Mouse (Mus musculus): ENCODE results near the gene Ispd.

The Ispd gene

DNA sequence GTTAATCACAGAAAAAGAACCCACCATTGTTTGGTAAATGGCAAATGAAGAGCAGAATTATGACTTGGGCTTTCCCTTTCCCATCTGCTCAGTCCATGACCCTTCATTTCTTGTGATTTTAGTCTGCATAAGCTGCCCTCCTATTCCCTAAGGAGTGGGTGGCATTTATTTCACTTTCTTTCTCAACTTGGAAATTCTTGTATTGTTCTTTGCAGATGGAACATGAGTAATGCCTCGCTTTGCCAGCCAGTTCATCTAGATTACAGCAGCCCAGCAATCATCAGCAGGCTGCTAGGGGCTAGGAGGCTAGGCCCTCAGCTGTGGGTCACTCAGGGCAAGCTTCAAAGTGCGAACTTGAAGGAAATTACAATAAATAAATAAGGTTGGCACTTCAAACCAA, 76.5 kb downstream of the Ispd start:
- intact Hi-C loops (cut with DNase I): no loop called here

- intact Hi-C loops (cut with DNase I): no loop called here
Observed at GRCm38 (mm10) chr12:36468325-36469044, 87.2 kb downstream of the Ispd start.

GRCm38 (mm10) chr12:36471411-36471810, 90.2 kb downstream of the Ispd start:
- intact Hi-C loops (cut with DNase I): no loop called here

GRCm38 (mm10) chr12:36474171-36474570, 92.9 kb downstream of the Ispd start:
- intact Hi-C loops (cut with DNase I): no loop called here

- intact Hi-C loops (cut with DNase I): no loop called here
Observed at GRCm38 (mm10) chr12:36475269-36475668, 94.0 kb downstream of the Ispd start.

DNA sequence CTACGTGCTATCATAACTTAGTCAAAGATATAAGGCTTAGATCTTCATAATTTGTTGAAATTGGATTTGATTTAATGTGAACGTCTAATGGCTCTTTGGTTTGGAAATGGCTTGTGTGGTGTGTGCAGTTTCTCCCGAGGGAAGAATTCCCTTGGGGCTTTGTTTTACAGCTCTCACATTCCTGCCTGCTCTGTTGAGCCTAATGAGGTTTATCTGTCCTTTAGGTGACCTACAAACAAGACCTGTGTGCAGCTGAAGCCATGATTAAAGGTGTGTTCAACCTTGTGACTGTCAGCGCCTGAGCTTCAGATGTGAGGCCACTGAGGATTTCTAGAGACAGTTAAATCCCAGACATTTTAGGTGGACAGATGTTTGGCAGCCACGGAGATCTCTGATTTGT, 95.2 kb downstream of the Ispd start:
- intact Hi-C loops (cut with DNase I): no loop called here

DNA sequence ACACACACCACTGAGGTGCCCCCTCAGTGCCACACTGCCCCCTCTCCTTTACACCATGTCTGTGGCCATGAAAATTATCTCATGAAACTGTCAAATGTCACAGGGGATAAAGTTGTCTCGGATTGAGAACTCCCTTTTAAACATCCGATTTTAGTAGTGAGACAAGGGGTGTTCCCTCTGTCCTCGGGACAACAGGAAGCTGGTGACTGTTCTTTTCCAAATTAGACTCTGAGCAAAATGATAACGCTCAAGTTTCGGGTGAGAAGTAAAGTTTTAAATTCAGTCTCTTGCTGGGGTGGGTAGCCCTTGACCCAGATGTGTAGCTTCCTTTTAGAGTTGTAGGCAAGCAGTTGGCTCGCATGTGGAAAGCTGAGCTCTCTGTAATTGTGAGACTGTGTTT, 96.3 kb downstream of the Ispd start:
- intact Hi-C loops (cut with DNase I): no loop called here

- intact Hi-C loops (cut with DNase I): no loop called here
Observed at GRCm38 (mm10) chr12:36477926-36478325, 96.7 kb downstream of the Ispd start.

- intact Hi-C loops (cut with DNase I): no loop called here
Observed at GRCm38 (mm10) chr12:36481742-36482141, 100.5 kb downstream of the Ispd start.

DNA sequence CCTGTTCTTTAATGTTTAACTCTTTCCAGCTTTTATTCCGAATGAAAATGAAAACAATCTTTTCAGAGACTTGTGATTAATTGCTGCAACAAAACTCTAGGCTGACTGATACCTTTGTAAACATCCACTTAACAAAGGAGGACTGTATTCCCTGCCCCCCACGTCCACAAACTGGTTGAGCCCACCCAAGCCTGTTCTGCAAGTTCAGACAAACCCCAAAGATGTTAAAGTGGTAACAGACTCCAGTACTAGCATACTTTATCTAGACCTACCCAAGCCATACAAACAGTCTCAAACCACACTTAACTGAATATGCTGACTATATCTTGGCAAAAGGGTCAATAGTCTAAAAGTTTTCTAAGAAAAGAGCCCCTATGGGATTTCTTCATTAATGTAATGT, 102.1 kb downstream of the Ispd start:
- intact Hi-C loops (cut with DNase I): no loop called here

DNA sequence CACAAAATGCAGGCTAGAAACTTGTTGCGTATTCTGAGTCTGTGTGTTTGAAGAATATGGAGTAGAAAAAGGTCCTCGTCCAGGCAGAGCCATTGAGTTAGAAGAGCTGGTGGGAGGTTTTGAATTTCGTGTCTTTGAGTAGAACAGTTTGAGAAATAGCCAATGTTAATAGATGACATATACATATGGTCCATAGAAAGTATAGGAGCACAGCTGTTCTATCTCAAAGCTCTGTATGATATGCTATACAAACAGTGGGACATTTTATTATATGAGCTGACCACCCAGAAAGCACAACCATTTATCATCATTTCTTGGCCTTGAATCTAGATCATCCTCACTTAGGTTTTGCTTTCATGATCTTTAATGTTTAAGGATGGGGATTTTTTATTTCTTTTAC, 116.3 kb downstream of the Ispd start:
- intact Hi-C loops (cut with DNase I): no loop called here

GRCm38 (mm10) chr12:36507111-36507903, 126.1 kb downstream of the Ispd start:
- intact Hi-C loops (cut with DNase I): no loop called here

DNA sequence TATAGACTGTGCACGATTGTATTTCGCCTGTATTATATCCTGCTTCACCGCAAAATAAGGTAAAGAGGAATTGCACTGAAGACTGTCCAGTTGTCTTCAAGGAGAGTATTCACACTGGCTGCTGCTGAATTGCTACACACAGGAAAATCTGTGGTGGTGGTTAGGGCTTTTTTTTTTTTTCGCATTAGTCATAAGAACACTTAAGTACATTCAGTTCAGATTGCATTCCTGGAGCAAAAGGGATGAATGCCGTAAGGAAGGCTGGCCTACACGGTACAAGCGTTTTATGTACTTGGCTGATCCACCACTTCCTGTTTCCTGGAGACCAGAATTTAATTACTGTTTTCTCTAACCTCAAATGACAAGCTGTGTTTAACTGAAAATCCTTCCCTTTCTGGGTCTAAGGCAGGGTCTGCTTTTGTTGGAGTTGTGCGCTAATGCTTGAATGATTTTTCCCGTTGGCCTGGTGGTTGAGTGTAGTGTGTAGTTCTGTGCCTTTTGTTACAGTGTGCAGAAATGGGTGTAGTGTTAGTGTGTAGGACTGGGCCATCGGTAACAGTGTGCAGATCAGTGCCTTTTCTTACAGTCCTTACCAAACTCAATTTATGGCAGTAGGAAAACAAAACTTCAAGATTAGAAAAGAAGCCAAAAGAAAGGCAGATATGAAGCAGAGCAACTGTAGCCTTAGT, 128.8 kb downstream of the Ispd start:
- intact Hi-C loops (cut with DNase I): no loop called here

- intact Hi-C loops (cut with DNase I): no loop called here
Observed at GRCm38 (mm10) chr12:36521774-36522173, 140.5 kb downstream of the Ispd start.

- intact Hi-C loops (cut with DNase I): no loop called here
Observed at GRCm38 (mm10) chr12:36523515-36523914, 142.3 kb downstream of the Ispd start.

GRCm38 (mm10) chr12:36530920-36531319, 149.7 kb downstream of the Ispd start:
- intact Hi-C loops (cut with DNase I): no loop called here

- intact Hi-C loops (cut with DNase I): no loop called here
Observed at GRCm38 (mm10) chr12:36531421-36532072, 150.3 kb downstream of the Ispd start.

DNA sequence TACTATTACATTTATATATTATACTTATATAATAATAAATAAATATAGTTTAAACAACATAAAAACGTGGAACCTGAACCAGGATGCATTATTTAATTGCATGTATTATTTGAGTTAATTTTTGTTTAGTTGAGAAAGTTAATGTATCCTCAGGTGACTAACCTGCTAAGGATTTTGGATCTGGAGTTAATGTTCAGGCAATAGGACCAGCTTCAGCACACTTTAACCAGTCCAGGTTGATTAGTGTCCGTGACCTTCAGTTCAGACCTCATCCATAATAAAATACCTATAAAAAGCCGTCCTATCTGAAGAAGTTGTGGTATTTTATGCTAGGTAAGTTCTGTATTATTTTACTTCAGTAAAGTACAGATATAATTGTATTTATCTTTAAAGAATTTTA, 151.3 kb downstream of the Ispd start:
- intact Hi-C loops (cut with DNase I): no loop called here

GRCm38 (mm10) chr12:36533160-36533900, 152.1 kb downstream of the Ispd start:
- intact Hi-C loops (cut with DNase I): no loop called here

DNA sequence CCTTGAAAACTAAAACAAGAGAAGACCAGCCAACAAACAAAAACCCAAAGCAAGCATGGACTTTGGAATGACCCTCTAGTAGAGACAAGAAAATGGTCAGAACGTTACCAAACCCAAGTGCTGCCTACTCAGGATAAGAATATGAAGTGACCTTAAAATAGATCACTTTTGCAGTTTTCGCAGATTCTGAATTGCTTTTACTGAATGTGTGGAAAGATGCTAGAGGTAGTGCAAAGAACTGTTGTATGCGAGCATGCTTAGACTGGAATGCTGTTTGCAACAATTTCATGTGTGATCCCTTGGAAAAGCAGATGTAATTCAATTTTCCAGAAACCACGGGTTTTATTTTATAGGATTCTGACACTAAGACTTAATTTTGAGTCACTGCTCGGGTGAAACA, 153.3 kb downstream of the Ispd start:
- intact Hi-C loops (cut with DNase I): no loop called here

DNA sequence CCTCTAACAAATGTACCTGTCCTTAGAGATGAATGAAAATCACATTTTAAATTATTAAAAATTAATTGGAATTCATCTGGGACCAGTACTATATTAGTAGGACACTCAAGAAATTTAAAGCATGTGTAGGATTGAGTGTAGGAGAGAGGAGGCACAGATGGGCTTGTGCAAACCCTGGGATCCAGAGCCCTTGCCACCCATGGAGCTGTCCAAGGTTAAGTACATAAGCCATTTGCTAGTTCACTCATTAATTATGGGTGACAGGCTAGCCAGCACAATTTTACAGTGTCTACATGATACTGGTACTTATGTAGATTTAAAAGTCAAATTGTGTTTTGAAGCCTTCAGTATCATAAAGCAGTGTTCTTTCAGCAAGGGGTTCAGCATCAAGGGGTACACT, 164.1 kb downstream of the Ispd start:
- intact Hi-C loops (cut with DNase I): no loop called here

All from adrenal gland (tissue).